ENCODE assay signal across 14 mouse cellular contexts in the genomic region with DNA sequence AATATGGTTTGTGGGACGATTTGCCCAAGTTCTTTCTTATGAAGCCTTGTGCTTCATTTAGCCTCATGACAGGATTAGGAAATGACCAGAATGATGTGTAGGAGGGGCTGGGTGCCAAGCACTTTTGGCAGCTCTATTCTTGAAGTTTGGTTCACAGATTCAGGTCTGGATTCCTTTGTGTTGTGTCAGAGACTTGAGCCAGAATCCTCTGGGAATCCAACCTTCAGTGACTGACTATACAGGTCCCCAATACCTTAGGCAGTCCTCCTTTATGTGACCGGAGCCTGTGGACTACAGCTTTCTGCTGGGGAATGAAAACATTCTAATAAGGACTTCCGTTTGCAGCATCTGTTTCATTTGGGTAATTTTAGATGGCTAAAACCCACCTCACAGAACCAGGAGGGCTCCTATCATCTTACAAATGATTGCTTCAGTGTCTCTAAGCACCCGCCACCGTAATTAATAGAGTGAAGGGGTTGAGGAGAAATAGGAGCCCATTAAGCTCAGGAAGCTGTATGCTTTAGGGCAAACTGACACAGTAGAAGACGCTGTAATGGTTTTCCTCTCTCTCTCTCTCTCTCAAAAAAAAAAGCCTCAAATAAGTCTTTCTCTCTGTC.
A peak's percentile ranks its signal among the peaks of the same experiment; 100 is the strongest.
DNase-seq lines count a peak whose midpoint lies in the region; ATAC-seq lines count a peak whose summit lies in the region.
"Had no signal": no experiment of that assay in that cellular context is flagged by ENCODE, and none has a peak within 500 bp of the region (broad histone marks: within the 10 kb centered on the region; RNA-seq: fewer than 3 reads in every experiment).

No protein-coding gene starts in this region.

- H3K27ac ChIP-seq in forebrain, embryonic 15.5 days (replicated peaks): peak overlapping the region; percentile 35; the same call in 1 of the 2 replicates
- no peak overlapping the region for H3K27ac ChIP-seq in forebrain, embryonic 10.5 days
- H3K27ac ChIP-seq in embryonic facial prominence, embryonic 10.5 days (replicated peaks): no peak overlapping the region
- H3K27ac ChIP-seq in hindbrain, embryonic 15.5 days (replicated peaks): peak overlapping the region; percentile 48
- H3K27ac ChIP-seq: embryonic facial prominence, embryonic 12.5 days; limb, embryonic 12.5 days; liver, embryonic 15.5 days; macrophage had no signal

- H3K36me3 ChIP-seq in forebrain, embryonic 15.5 days: no peaks in the 10 kb centered on the region
- H3K36me3 ChIP-seq in forebrain, embryonic 10.5 days (replicated peaks): no peaks in the 10 kb centered on the region
- no peaks in the 10 kb centered on the region for H3K36me3 ChIP-seq in embryonic facial prominence, embryonic 10.5 days (replicated peaks)
- H3K36me3 ChIP-seq in hindbrain, embryonic 15.5 days: no peaks in the 10 kb centered on the region
- H3K36me3 ChIP-seq: embryonic facial prominence, embryonic 12.5 days; limb, embryonic 12.5 days; liver, embryonic 15.5 days had no signal

- H3K4me2 ChIP-seq in forebrain, embryonic 15.5 days (replicated peaks): no peak overlapping the region
- H3K4me2 ChIP-seq in hindbrain, embryonic 15.5 days: no peak overlapping the region
- H3K4me2 ChIP-seq: embryonic facial prominence, embryonic 12.5 days; limb, embryonic 12.5 days; liver, embryonic 15.5 days had no signal

- 42% methylated on average over 6 of the region's 6 CpGs for WGBS in forebrain, embryonic 15.5 days
- WGBS in forebrain, embryonic 10.5 days: 81% methylated on average over 6 of the region's 6 CpGs
- WGBS in embryonic facial prominence, embryonic 10.5 days: 47% methylated on average over 6 of the region's 6 CpGs
- WGBS in hindbrain, embryonic 15.5 days: 60% methylated on average over 6 of the region's 6 CpGs

- H3K4me1 ChIP-seq in forebrain, embryonic 15.5 days: peaks cover 6% of the 10 kb centered on the region; the same call in 1 of the 2 replicates
- no peaks in the 10 kb centered on the region for H3K4me1 ChIP-seq in forebrain, embryonic 10.5 days
- peaks cover 10% of the 10 kb centered on the region for H3K4me1 ChIP-seq in embryonic facial prominence, embryonic 10.5 days
- 0 out of 2 replicates have a peak, but pooled peaks cover 3% of the 10 kb centered on the region for H3K4me1 ChIP-seq in hindbrain, embryonic 15.5 days (replicated peaks)
- H3K4me1 ChIP-seq: embryonic facial prominence, embryonic 12.5 days; limb, embryonic 12.5 days; liver, embryonic 15.5 days had no signal

- no peaks in the 10 kb centered on the region for H3K9me3 ChIP-seq in forebrain, embryonic 15.5 days
- no peaks in the 10 kb centered on the region for H3K9me3 ChIP-seq in forebrain, embryonic 10.5 days
- no peaks in the 10 kb centered on the region for H3K9me3 ChIP-seq in embryonic facial prominence, embryonic 10.5 days
- H3K9me3 ChIP-seq in hindbrain, embryonic 15.5 days: no peaks in the 10 kb centered on the region
- H3K9me3 ChIP-seq: embryonic facial prominence, embryonic 12.5 days; limb, embryonic 12.5 days; liver, embryonic 15.5 days had no signal

- DNase-seq in forebrain, embryonic 10.5 days (ENCODE audit: extremely low spot score, low spot score): no peak
- peak; percentile 9 to 16 for DNase-seq in layer of hippocampus, postnatal 10 days (ENCODE audit: low spot score in 2 of 2)
- no peak for DNase-seq in layer of hippocampus, adult 8-10 months (ENCODE audit: low spot score in 2 of 2)
- peak; percentile 15 for DNase-seq in embryonic facial prominence, embryonic 10.5 days (ENCODE audit: low spot score)
- no peak for DNase-seq in thymus, postnatal 10 days (ENCODE audit: low spot score in 2 of 2)
- DNase-seq: cerebellum, adult 2 months; gastrocnemius, postnatal 25 days had no signal

- H3K27me3 ChIP-seq in forebrain, embryonic 15.5 days: no peaks in the 10 kb centered on the region
- H3K27me3 ChIP-seq in forebrain, embryonic 10.5 days (ENCODE audit: poor library complexity, severe bottlenecking): no peaks in the 10 kb centered on the region
- no peaks in the 10 kb centered on the region for H3K27me3 ChIP-seq in embryonic facial prominence, embryonic 10.5 days (replicated peaks; ENCODE audit: low read depth, poor library complexity, severe bottlenecking)
- no peaks in the 10 kb centered on the region for H3K27me3 ChIP-seq in hindbrain, embryonic 15.5 days
- H3K27me3 ChIP-seq: embryonic facial prominence, embryonic 12.5 days; limb, embryonic 12.5 days; liver, embryonic 15.5 days had no signal

- H3K4me3 ChIP-seq in forebrain, embryonic 15.5 days: no peak overlapping the region
- H3K4me3 ChIP-seq in forebrain, embryonic 10.5 days: no peak overlapping the region
- no peak overlapping the region for H3K4me3 ChIP-seq in embryonic facial prominence, embryonic 10.5 days
- no peak overlapping the region for H3K4me3 ChIP-seq in hindbrain, embryonic 15.5 days
- H3K4me3 ChIP-seq: embryonic facial prominence, embryonic 12.5 days; limb, embryonic 12.5 days; liver, embryonic 15.5 days had no signal

- no peak overlapping the region for H3K9ac ChIP-seq in forebrain, embryonic 15.5 days (replicated peaks)
- no peak overlapping the region for H3K9ac ChIP-seq in hindbrain, embryonic 15.5 days
- H3K9ac ChIP-seq: embryonic facial prominence, embryonic 12.5 days; limb, embryonic 12.5 days; liver, embryonic 15.5 days had no signal

- peak; percentile 71; the same call in 1 of the 2 replicates for ATAC-seq in forebrain, embryonic 15.5 days (replicated peaks)
- ATAC-seq in hindbrain, embryonic 15.5 days (ENCODE audit: low FRiP score, low read depth): no peak
- ATAC-seq: inflammation-experienced regulatory T-cells, adult 6 months had no signal

Comparison
In these comparisons a context has a peak if more than half of its experiments do, and no peak if none do; other contexts are left out.
1. H3K27ac ChIP-seq: peak in forebrain, embryonic 15.5 days (single experiment) and hindbrain, embryonic 15.5 days (single experiment); none in forebrain, embryonic 10.5 days (single experiment) and embryonic facial prominence, embryonic 10.5 days (single experiment).
2. DNase-seq: peak in layer of hippocampus, postnatal 10 days (2 of 2) and embryonic facial prominence, embryonic 10.5 days (single experiment); none in forebrain, embryonic 10.5 days (single experiment), layer of hippocampus, adult 8-10 months (0 of 2) and thymus, postnatal 10 days (0 of 2).